Mouse (Mus musculus) layer of hippocampus, adult 2 months (tissue): ENCODE results near the gene Zgpat. TPM values are rescaled to one million over a fixed set of nuclear protein-coding genes. Genes with fewer than 3 reads are reported as not detected.

Source experiments
- DNase-seq, 2 experiments: peaks; one replicate each; pipeline ENCODE4 v3.0.0; 2022; ENCODE audit warnings: low spot score in 2 of 2
- H3K27ac ChIP-seq: fragments of 200-600 bp; 2 replicates; pipeline ENCODE4 v1.8.1; 2022
- H3K4me3 ChIP-seq: fragments of 200-600 bp; 2 replicates; pipeline ENCODE4 v1.8.1; 2022; ENCODE audit warnings: mild to moderate bottlenecking
- CTCF ChIP-seq: fragments of 200-600 bp; conservative IDR thresholded peaks from 2 replicates; pipeline ENCODE4 v1.8.1; 2022; ENCODE audit warnings: antibody characterized with exemption, mild to moderate bottlenecking, moderate library complexity
- total RNA-seq, 2 experiments: library from RNA; stranded (reverse); gene quantifications; 2 replicates each; pipeline ENCODE4 v1.2.3; 2021

The Zgpat gene
- total RNA-seq, 2 experiments from 2014 or later = 78.3 to 80.7 TPM

GRCm38 (mm10) chr2:181370001-181370400 lies 5.3 kb downstream of the Zgpat start:
- no peak for DNase-seq
- H3K4me3 ChIP-seq = no peak overlapping the region
- peak; percentile 32 for TF ChIP-seq CTCF
- no peak overlapping the region for H3K27ac ChIP-seq

- Histone ChIP-seq H3K27ac (no peak overlapping the region), H3K4me3 (no peak overlapping the region)
- no peak for DNase-seq
- TF ChIP-seq CTCF = peak; percentile 77
These were observed 11.1 kb downstream of the Zgpat start for GRCm38 (mm10) chr2:181375787-181376186.

- no peak for DNase-seq
These were observed 12.5 kb downstream of the Zgpat start for GRCm38 (mm10) chr2:181377230-181377629.

GRCm38 (mm10) chr2:181378701-181379100 lies 14.0 kb downstream of the Zgpat start:
- no peak for TF ChIP-seq CTCF
- Histone ChIP-seq H3K27ac (no peak overlapping the region), H3K4me3 (no peak overlapping the region)
- no peak for DNase-seq

More at GRCm38 (mm10) chr2:181377230-181377629, 12.5 kb downstream of the Zgpat start:
- H3K27ac ChIP-seq = no peak overlapping the region
- H3K4me3 ChIP-seq = no peak overlapping the region
- TF ChIP-seq CTCF = no peak

GRCm38 (mm10) chr2:181379778-181380177 lies 15.1 kb downstream of the Zgpat start, which contains the start of gene Lime1:
Gene Lime1 (plus strand): TSS chr2:181380078.
- DNase-seq = no peak
- Histone ChIP-seq H3K4me3 (no peak within 1 kb of the TSS), H3K27ac (no peak within 1 kb of the TSS)
- TF ChIP-seq CTCF = no peak

GRCm38 (mm10) chr2:181380251-181380650 lies 15.5 kb downstream of the Zgpat start:
- Histone ChIP-seq H3K4me3 (no peak overlapping the region), H3K27ac (no peak overlapping the region)
- TF ChIP-seq CTCF = no peak
- no peak for DNase-seq

GRCm38 (mm10) chr2:181381107-181381506 lies 16.4 kb downstream of the Zgpat start:
- no peak for DNase-seq
- TF ChIP-seq CTCF = no peak
- Histone ChIP-seq H3K27ac (no peak overlapping the region), H3K4me3 (no peak overlapping the region)

GRCm38 (mm10) chr2:181381631-181382306 lies 17.0 kb downstream of the Zgpat start:
- Histone ChIP-seq H3K4me3 (no peak overlapping the region), H3K27ac (no peak overlapping the region)
- TF ChIP-seq CTCF = no peak
- no peak for DNase-seq

GRCm38 (mm10) chr2:181384463-181384862 lies 19.7 kb downstream of the Zgpat start:
- no peak for TF ChIP-seq CTCF
- no peak overlapping the region for H3K4me3 ChIP-seq
- H3K27ac ChIP-seq = no peak overlapping the region
- no peak for DNase-seq

- peak overlapping the region; percentile 62 for H3K27ac ChIP-seq
- H3K4me3 ChIP-seq = no peak overlapping the region
- TF ChIP-seq CTCF = no peak
- peak in 1 of 2 experiments; percentile 37 for DNase-seq
These were observed 20.2 kb downstream of the Zgpat start for GRCm38 (mm10) chr2:181384919-181385391.

GRCm38 (mm10) chr2:181385885-181386284 lies 21.2 kb downstream of the Zgpat start:
- peak; percentile 44 to 67 for DNase-seq
- Histone ChIP-seq H3K27ac (peak overlapping the region; percentile 62), H3K4me3 (no peak overlapping the region)
- no peak for TF ChIP-seq CTCF

GRCm38 (mm10) chr2:181386663-181387210 lies 22.0 kb downstream of the Zgpat start:
- no peak for TF ChIP-seq CTCF
- Histone ChIP-seq H3K4me3 (no peak overlapping the region), H3K27ac (no peak overlapping the region)
- no peak for DNase-seq

GRCm38 (mm10) chr2:181390136-181390870 lies 25.6 kb downstream of the Zgpat start:
- no peak for TF ChIP-seq CTCF
- Histone ChIP-seq H3K4me3 (no peak overlapping the region), H3K27ac (no peak overlapping the region)
- DNase-seq = no peak
